Mouse (Mus musculus): ENCODE data around the gene Gm45213.

DNA sequence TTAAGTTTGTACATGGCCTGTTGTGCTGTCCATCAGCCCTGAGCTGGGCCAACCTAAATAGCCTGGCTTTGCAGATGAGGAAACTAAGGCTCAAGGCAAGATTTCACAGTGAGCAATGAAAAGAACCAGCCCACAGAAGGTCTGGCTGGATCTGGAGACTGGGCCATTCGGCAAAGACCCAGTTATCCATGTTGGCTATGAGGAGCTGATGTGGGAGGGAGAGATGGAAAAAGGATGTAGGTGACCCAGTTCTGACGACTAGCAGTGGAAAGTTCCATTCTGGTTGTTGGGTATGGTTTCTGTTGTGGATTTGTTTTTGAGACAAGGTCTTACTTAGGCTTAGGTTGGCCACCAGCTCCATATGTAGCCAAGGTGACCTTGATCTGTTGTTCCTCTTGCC lies 44.7 kb downstream of the Gm45213 start:
- TF ChIP-seq POLR2A (IDR thresholded peaks at IDR 0.05; ENCODE audit: extremely low read depth, insufficient read depth, low read length) (no peak), CTCF (IDR thresholded peaks at IDR 0.05; ENCODE audit: low read depth, low read length) (no peak)
